Comparison of ENCODE assay signal across 10 mouse cellular contexts in genomic region chr5:63938575-63938974, GRCm38 (mm10). TPM values are rescaled to one million over a fixed set of nuclear protein-coding genes. Genes with fewer than 3 reads are reported as not detected.
A peak's percentile ranks its signal among the peaks of the same experiment; 100 is the strongest.
DNase-seq lines count a peak whose midpoint lies in the region; ATAC-seq lines count a peak whose summit lies in the region.
"Had no signal": no experiment of that assay in that cellular context is flagged by ENCODE, and none has a peak within 500 bp of the region (broad histone marks: within the 10 kb centered on the region; RNA-seq: fewer than 3 reads in every experiment).

No protein-coding gene starts in this region.

- no peaks in the 10 kb centered on the region for H3K9me3 ChIP-seq in liver, embryonic 13.5 days (replicated peaks)
- no peaks in the 10 kb centered on the region for H3K9me3 ChIP-seq in midbrain, embryonic 13.5 days
- no peaks in the 10 kb centered on the region for H3K9me3 ChIP-seq in kidney, embryonic 16.5 days (ENCODE audit: low read length)
- H3K9me3 ChIP-seq: hindbrain, embryonic 12.5 days had no signal

- no peak overlapping the region for H3K4me2 ChIP-seq in liver, embryonic 13.5 days
- no peak overlapping the region for H3K4me2 ChIP-seq in midbrain, embryonic 13.5 days (replicated peaks)
- no peak overlapping the region for H3K4me2 ChIP-seq in kidney, embryonic 16.5 days (replicated peaks; ENCODE audit: low read depth, low read length)
- H3K4me2 ChIP-seq: hindbrain, embryonic 12.5 days had no signal

- H3K27ac ChIP-seq in liver, embryonic 13.5 days = no peak overlapping the region
- no peak overlapping the region for H3K27ac ChIP-seq in midbrain, embryonic 13.5 days
- H3K27ac ChIP-seq in kidney, embryonic 16.5 days (ENCODE audit: low read length) = no peak overlapping the region
- H3K27ac ChIP-seq: hindbrain, embryonic 12.5 days had no signal

- H3K4me3 ChIP-seq in liver, embryonic 13.5 days (replicated peaks) = no peak overlapping the region
- no peak overlapping the region for H3K4me3 ChIP-seq in midbrain, embryonic 13.5 days (replicated peaks)
- no peak overlapping the region for H3K4me3 ChIP-seq in kidney, embryonic 16.5 days (ENCODE audit: low read length)
- H3K4me3 ChIP-seq: hindbrain, embryonic 12.5 days had no signal

- no peaks in the 10 kb centered on the region for H3K27me3 ChIP-seq in liver, embryonic 13.5 days
- no peaks in the 10 kb centered on the region for H3K27me3 ChIP-seq in midbrain, embryonic 13.5 days
- H3K27me3 ChIP-seq in kidney, embryonic 16.5 days (ENCODE audit: insufficient read depth, low read length) = no peaks in the 10 kb centered on the region
- H3K27me3 ChIP-seq: hindbrain, embryonic 12.5 days had no signal

- H3K9ac ChIP-seq in liver, embryonic 13.5 days = no peak overlapping the region
- H3K9ac ChIP-seq in midbrain, embryonic 13.5 days (replicated peaks) = no peak overlapping the region
- no peak overlapping the region for H3K9ac ChIP-seq in kidney, embryonic 16.5 days (replicated peaks; ENCODE audit: low read length)
- H3K9ac ChIP-seq: hindbrain, embryonic 12.5 days had no signal

- peaks cover 31% of the 10 kb centered on the region for H3K4me1 ChIP-seq in liver, embryonic 13.5 days (replicated peaks)
- no peaks in the 10 kb centered on the region for H3K4me1 ChIP-seq in midbrain, embryonic 13.5 days (replicated peaks)
- peaks cover 4% of the 10 kb centered on the region for H3K4me1 ChIP-seq in kidney, embryonic 16.5 days (ENCODE audit: insufficient read depth, low read length)
- H3K4me1 ChIP-seq: hindbrain, embryonic 12.5 days had no signal

- WGBS in liver, embryonic 13.5 days (ENCODE audit: insufficient replicate concordance) = 11% methylated on average over 4 of the region's 4 CpGs
- WGBS in midbrain, embryonic 13.5 days = 60% methylated on average over 4 of the region's 4 CpGs
- 67% methylated on average over 4 of the region's 4 CpGs for WGBS in kidney, embryonic 16.5 days

- no peak for ATAC-seq in liver, embryonic 13.5 days (ENCODE audit: low read depth)
- peak; percentile 83 for ATAC-seq in neutrophil, adult 5-6 weeks (ENCODE audit: extremely low read depth, insufficient number of reproducible peaks, low FRiP score, poor library complexity, severe bottlenecking)
- no peak for ATAC-seq in midbrain, embryonic 13.5 days
- no peak for ATAC-seq in kidney, embryonic 16.5 days (ENCODE audit: low FRiP score, low TSS enrichment)

- peak; percentile 79 for DNase-seq in layer of hippocampus, adult 9-11 months
- DNase-seq in layer of hippocampus, adult 8-10 months (ENCODE audit: low spot score in 2 of 2) = no peak
- DNase-seq in adrenal gland, postnatal 36 days = peak; percentile 39 to 44
- peak; percentile 5 for DNase-seq in liver, embryonic 13.5 days
- DNase-seq in kidney, postnatal 36 days = no peak
- DNase-seq: midbrain, embryonic 14.5 days had no signal

- 0 out of 2 replicates have a peak, but pooled peaks cover 3% of the 10 kb centered on the region for H3K36me3 ChIP-seq in liver, embryonic 13.5 days
- H3K36me3 ChIP-seq in midbrain, embryonic 13.5 days = no peaks in the 10 kb centered on the region
- peaks cover 6% of the 10 kb centered on the region; the same call in 1 of the 2 replicates for H3K36me3 ChIP-seq in kidney, embryonic 16.5 days (ENCODE audit: insufficient read depth, low read length)
- H3K36me3 ChIP-seq: hindbrain, embryonic 12.5 days had no signal

RNA-seq across cellular contexts. Expression of gene Rell1, which starts 30.1 kb away (rescaled TPM):
- total RNA-seq in layer of hippocampus, adult 8-10 months (2022) = 10 to 100 TPM; 10.5 to 13.3 (median 11.8) TPM
- 10 to 100 TPM; 57.4 to 86.9 TPM for total RNA-seq in adrenal gland, postnatal 36 days (2021)
- polyA plus RNA-seq in liver, embryonic 13.5 days (2015; fragmentation: Nextera tagmentation; extraction: Ambion mirVana) = 7.0 and 9.1 TPM in 2 replicates
- total RNA-seq in neutrophil, adult 5-6 weeks (2017) = 40.7 and 43.1 TPM in 2 replicates
- polyA plus RNA-seq in midbrain, embryonic 13.5 days (2015; fragmentation: Nextera tagmentation; extraction: Ambion mirVana) = 9.5 and 10.2 TPM in 2 replicates
- polyA plus RNA-seq in kidney, embryonic 16.5 days (2015; fragmentation: Nextera tagmentation; extraction: Ambion mirVana) = 27.2 and 28.1 TPM in 2 replicates

Comparison
In these comparisons a context has a peak if more than half of its experiments do, and no peak if none do; other contexts are left out.
1. DNase-seq: peak in layer of hippocampus, adult 9-11 months (single experiment), adrenal gland, postnatal 36 days (2 of 2) and liver, embryonic 13.5 days (single experiment); none in layer of hippocampus, adult 8-10 months (0 of 2) and kidney, postnatal 36 days (0 of 2).